In genomic region chr2:20737112-20737808, GRCm38 (mm10) we compare ENCODE assay signal across 11 mouse cellular contexts.
DNase-seq lines count a peak whose midpoint lies in the region; ATAC-seq lines count a peak whose summit lies in the region.
"Had no signal": no experiment of that assay in that cellular context is flagged by ENCODE, and none has a peak within 500 bp of the region (broad histone marks: within the 10 kb centered on the region; RNA-seq: fewer than 3 reads in every experiment).

No protein-coding gene starts in this region.

- H3K27ac ChIP-seq in embryonic facial prominence, embryonic 15.5 days (replicated peaks), result peak overlapping the region; percentile 81
- H3K27ac ChIP-seq in liver, embryonic 13.5 days, result no peak overlapping the region
- H3K27ac ChIP-seq: neural tube, embryonic 12.5 days had no signal

- no peak overlapping the region for H3K9ac ChIP-seq in embryonic facial prominence, embryonic 15.5 days
- no peak overlapping the region for H3K9ac ChIP-seq in liver, embryonic 13.5 days
- H3K9ac ChIP-seq: neural tube, embryonic 12.5 days had no signal

- peaks cover 16% of the 10 kb centered on the region for H3K4me1 ChIP-seq in embryonic facial prominence, embryonic 15.5 days
- 0 out of 2 replicates have a peak, but pooled peaks cover 4% of the 10 kb centered on the region for H3K4me1 ChIP-seq in liver, embryonic 13.5 days (replicated peaks)
- H3K4me1 ChIP-seq: neural tube, embryonic 12.5 days had no signal

- H3K36me3 ChIP-seq in embryonic facial prominence, embryonic 15.5 days, result no peaks in the 10 kb centered on the region
- H3K36me3 ChIP-seq in liver, embryonic 13.5 days, result no peaks in the 10 kb centered on the region
- H3K36me3 ChIP-seq: neural tube, embryonic 12.5 days had no signal

- no peaks in the 10 kb centered on the region for H3K27me3 ChIP-seq in embryonic facial prominence, embryonic 15.5 days
- H3K27me3 ChIP-seq in liver, embryonic 13.5 days, result no peaks in the 10 kb centered on the region
- H3K27me3 ChIP-seq: neural tube, embryonic 12.5 days had no signal

- peak; percentile 47 for DNase-seq in ovary, adult 18-20 months (ENCODE audit: low spot score)
- DNase-seq in ovary, postnatal 36 days (ENCODE audit: low spot score), result no peak
- DNase-seq in liver, embryonic 13.5 days, result no peak
- DNase-seq in urinary bladder, postnatal 25 days (ENCODE audit: low spot score), result peak; percentile 18
- DNase-seq in cerebellum, postnatal 36 days, result no peak
- DNase-seq: layer of hippocampus, adult 9-11 months had no signal

- peak overlapping the region; percentile 43 for H3K4me2 ChIP-seq in embryonic facial prominence, embryonic 15.5 days (replicated peaks)
- H3K4me2 ChIP-seq in liver, embryonic 13.5 days, result peak overlapping the region; percentile 23
- H3K4me2 ChIP-seq: neural tube, embryonic 12.5 days had no signal

- peak overlapping the region; percentile 21 for H3K4me3 ChIP-seq in embryonic facial prominence, embryonic 15.5 days (replicated peaks)
- no peak overlapping the region for H3K4me3 ChIP-seq in liver, embryonic 13.5 days (replicated peaks)
- H3K4me3 ChIP-seq: erythroblast, embryonic 14.5 days; neural tube, embryonic 12.5 days had no signal

- H3K9me3 ChIP-seq in embryonic facial prominence, embryonic 15.5 days (replicated peaks), result no peaks in the 10 kb centered on the region
- no peaks in the 10 kb centered on the region for H3K9me3 ChIP-seq in liver, embryonic 13.5 days (replicated peaks)
- H3K9me3 ChIP-seq: neural tube, embryonic 12.5 days had no signal

- 0 out of 2 replicates have a peak, but pooled peaks have one; percentile 27 for ATAC-seq in embryonic facial prominence, embryonic 15.5 days (ENCODE audit: insufficient number of reproducible peaks, low FRiP score, low TSS enrichment, low read depth)
- ATAC-seq in liver, embryonic 13.5 days (ENCODE audit: low read depth), result no peak
- ATAC-seq in erythroblast, adult 5-6 weeks (replicated peaks; ENCODE audit: low FRiP score, poor library complexity, severe bottlenecking), result no peak
- ATAC-seq in inflammation-experienced regulatory T-cells, adult 6 months, result no peak

- 25% methylated on average over 19 of the region's 19 CpGs for WGBS in embryonic facial prominence, embryonic 15.5 days
- whole genome bisulfite sequencing in liver, embryonic 13.5 days (ENCODE audit: insufficient replicate concordance), result 61% methylated on average over 19 of the region's 19 CpGs

Comparison
In these comparisons a context has a peak if more than half of its experiments do, and no peak if none do; other contexts are left out.
1. DNase-seq: peak in ovary, adult 18-20 months (single experiment) and urinary bladder, postnatal 25 days (single experiment); none in ovary, postnatal 36 days (single experiment), liver, embryonic 13.5 days (single experiment) and cerebellum, postnatal 36 days (0 of 2).